Mouse (Mus musculus): ENCODE results near the gene Rbms3.

Gene Rbms3

DNA sequence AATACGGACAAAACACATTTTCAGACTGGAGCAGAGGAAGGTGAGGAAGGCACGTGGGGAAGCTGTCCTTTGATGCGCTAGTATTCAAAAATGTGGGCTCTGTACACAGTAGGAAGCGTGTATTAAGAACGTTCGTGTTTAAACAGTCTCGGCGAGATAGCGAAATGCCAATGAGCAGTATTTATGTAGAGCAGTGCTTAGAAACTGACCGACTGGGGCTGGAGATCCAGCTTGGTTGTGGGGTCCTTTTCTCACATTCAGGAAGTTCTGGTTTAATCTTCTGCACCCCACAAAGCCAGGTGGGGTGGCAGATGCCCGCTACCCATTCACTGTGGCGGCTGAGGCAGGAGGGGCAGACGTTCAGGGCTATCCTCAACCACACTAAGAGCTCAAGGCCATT lies 153.0 kb downstream of the Rbms3 start:
- no peak for DNase-seq

DNA sequence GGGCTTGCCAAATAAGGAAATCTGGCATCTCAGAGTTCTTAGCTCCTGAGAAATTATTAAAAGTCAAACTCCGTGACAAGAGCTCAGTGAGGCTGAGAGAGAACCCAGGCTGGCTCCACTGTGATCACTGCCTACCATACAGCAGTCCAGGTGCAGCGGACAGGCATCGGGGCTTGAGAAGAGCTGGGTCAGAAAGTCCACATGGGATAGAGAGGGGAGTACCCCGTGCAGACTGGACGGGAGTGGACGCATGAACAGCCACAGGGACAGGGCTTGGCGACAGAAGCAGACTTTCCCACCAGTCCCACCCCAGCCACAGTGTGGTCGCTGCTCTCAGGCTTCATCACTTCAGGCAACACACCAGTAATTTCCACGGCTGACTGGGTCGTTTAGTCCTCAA lies 176.9 kb downstream of the Rbms3 start:
- no peak for DNase-seq

DNA sequence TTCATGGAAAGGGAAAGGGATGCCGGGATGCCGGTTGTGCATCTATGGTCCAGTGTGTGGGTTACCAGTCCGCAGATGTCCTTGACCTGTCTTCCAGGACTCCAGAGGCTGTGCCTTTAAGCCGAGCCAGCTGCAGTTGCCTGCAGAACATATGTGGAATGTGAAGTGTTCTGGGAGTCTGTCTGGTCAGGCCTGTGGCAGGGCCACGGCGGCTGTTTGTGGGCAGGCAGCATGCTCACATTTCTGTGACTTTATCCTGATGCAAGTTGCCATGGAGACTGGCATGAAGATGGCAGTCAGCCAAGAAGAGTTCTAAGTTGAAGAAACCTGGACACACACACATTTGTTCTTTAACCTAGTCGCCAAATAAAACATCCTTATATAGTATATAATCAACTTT lies 187.1 kb downstream of the Rbms3 start:
- no peak for DNase-seq

DNA sequence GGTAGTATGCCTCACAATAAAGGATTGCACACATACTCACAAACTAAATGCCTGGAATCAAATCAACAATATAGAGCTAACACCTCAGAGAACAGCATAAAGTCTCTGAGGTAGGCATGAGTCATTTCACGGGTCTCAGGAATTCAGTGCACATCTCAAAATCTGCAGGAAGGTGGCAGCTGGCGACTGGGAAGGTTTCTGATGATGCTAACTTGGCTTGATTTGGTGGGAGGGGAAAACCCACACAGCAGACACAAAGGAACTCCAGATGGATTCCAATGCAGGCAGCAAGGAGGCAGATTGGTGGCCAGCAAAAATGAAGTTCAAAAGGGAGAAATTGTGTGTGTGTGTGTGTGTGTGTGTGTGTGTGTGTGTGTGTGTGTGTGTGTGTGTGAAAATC lies 193.9 kb downstream of the Rbms3 start:
- DNase-seq = peak; percentile 66

DNA sequence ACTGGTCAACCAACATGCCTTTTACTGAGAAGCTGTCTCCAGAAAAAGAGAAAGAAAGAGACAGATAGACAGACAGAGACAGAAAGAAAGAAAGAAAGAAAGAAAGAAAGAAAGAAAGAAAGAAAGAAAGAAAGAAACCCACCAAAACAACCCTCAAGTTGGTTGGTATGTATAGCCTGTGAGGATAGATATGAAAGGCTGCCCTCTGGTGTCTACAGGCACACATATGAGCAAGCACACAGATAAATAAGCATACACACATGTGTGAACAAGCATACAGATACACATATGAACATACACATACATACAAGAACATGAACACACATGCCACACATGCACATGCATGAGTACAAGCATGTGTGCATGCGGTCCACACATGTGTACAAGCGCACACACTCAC lies 199.0 kb downstream of the Rbms3 start:
- no peak for DNase-seq

DNA sequence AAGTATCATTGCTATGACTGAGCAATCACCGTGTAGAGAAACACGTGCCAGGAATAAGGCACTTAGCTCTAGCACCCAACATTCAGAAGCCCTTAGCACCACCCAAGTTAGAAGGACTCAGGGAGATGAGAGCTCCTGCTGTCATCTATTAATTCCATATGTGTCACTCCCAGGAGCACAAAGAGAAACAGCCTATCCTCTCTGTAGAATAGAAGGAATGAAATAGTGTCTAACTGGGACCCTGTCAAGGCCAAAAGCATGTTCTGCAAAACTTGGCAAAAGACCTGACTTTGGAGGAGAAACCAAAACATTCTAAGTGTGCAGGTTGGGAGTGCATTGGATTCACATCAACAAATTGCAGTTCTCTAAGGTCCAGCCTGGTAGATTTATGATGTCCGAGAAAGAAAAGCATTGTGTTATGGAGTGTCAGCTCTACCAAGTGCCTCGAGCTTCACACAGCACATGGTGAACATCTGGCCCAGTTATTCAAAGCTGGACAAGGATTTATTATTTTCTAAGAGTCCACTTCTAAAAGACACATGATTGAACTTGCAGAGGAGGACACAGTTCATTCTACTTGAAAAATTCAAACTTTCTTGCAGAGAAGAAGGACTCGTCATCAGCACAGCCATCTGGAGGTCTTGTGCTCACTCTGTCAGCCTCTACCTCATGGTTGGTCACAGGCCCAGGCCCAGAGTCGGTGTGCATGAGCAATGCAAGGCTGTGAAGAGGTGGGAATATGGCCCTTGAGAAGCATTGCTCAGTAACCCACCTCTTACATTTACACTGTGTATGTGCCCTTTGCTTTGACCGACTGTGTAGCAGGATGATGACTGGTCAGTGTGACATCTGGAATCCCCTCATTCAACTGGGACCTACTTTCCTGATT lies 200.3 kb downstream of the Rbms3 start:
- DNase-seq = no peak

DNA sequence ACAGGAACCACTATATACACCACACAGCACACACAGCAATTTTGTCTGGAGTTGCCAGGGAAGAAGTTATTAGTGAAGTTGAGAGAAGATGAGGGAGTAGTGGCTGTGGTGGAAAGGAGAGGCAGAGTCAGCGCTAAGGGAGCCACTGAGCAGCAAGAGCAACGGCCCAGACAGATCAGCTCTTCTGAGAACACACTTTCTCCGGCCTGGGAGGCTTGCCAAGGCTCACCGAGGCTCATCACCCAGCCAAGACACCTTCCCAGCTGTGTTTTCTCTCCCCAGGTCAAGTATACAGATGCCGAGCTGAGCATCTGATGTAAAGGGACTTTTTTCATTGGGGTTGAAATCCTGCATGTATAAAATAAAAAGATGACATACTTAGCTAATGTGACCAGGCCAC lies 206.5 kb downstream of the Rbms3 start:
- no peak for DNase-seq

DNA sequence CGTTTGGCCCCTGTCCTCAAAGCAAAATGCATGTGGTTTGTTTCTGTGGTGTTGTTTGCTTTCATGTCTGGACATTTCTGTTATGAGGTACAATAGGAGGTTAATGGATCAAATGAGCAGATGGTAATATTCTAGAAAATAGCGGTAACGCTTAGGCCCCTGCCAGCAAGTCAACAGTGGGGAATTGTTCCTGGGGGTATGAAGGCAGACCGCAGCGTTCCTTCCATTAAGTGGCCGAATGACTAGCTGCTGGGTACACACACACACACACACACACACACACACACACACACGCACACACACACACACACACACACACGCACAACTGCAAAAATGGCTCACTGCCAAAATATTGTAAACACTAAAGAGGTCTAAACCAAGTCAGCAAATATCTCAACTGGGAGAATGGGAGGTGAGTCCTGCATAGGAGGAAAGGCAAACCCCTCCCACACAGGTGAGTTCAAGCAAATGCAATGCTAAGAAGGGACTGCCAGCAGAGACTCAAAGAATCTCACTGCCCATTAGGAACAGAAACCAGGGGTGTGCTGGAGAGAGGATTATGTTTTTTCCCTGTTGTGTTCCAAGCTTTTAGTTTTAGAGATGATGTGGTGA lies 209.7 kb downstream of the Rbms3 start:
- no peak for DNase-seq

DNA sequence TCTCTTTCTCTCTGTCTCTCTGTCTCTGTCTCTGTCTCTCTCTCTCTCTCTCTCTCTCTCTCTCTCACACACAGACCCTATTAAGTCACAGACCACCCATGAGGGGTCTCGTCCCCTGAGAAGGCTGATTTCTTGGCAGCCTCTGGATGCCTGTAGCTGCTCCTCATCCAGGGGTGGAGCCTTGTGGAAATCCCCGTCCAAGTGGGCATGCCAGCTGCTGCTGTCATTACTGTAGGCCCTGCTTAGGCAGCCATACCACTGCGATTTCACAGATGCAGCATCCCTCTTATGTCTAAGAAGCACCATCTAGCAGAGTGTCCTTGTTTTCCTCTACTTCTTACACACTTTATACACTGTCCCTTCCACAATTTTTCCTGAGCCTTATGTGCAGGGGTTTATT lies 216.5 kb downstream of the Rbms3 start:
- no peak for DNase-seq

DNA sequence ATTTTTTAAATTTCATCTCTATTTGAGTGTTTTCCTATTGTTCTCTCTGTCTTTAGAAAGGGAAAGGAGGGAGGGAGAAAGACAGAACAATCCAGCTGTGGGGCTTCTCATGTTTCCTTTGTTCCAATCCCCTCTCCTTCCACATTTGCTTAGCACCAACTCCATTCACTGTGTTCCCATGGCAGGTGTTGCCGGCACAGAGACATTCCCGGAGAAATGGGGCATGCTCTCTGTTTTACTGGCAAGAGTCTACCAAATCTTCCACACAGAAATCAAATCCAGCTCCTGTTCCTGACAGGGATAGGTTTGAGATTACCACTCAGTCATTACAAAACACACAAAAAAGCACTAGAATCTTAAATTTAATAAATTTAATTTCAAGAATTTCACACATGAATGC lies 217.1 kb downstream of the Rbms3 start:
- DNase-seq = no peak

DNA sequence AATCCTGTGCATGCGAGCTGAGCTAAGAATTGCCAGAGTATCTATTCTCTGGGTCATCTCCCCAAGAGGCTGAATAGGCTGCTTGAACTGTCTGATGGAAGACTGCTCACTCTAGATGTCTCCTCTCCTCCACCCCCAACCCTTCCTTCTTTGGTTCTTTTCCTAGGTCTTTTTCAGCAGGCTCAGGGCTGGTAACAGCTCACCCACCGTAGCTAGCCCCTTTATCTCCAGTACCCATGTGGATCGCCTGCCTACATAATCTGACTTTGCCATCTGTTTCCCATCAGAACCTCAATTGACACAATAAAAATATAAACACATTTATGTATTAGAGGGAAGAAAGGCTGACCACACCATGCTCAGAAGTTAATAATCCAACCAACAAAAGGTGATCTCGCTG lies 225.1 kb downstream of the Rbms3 start:
- no peak for DNase-seq

DNA sequence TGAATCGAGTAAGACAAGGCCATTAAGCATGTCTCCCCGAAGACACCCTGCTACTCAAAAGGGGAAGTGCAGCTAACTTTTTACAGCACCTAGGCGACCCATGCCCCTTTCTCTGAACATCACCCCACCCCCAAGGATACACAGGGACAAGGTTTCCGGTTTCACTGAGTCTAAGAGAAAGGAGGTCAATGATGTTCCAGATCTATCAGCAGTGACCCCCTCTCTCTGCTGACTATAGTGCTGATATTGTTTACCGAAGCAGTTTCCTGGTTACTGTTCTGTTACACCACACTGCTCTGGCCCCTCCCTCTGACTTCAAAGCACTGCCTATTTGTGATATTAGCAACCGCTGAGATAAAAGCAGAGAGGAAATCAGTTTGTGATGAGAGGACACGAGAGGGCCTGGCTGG lies 229.4 kb downstream of the Rbms3 start:
- DNase-seq = no peak

DNA sequence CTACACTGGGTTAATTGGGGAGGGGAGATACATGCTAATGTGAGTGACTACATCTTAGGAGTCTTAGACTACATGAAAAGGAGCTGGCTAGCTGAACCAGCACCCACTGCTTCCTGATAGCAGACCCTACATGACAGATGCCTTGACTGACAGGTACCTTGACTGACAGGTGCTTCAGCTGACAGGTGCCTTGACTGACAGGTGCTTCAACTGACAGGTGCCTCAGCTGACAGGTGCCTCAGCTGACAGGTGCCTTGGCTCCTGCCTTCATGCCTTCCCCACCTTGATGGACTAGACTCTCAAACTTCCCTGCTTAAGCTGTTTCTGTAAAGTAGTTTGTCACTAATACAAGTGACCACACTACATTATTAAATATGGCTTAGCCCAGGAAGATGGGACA lies 232.6 kb downstream of the Rbms3 start:
- DNase-seq = no peak

DNA sequence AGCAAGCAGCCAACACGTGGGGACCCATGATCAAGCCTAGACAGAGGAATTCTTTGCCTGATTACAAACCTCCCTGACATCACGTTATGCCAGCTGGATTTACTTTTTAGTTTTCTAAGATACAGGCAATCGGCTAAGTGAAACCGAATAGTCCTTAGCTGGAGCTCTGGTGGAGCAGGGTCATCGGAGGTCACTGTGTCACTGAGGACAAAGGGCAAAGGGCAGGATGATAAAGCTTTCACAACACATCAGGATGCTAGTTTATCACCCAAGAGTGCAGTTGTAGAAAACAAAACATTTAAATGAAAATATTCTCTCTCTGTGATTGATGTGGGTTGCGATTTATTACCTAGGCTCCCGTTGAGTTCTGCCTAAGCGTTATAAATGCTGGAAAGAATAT lies 233.1 kb downstream of the Rbms3 start:
- DNase-seq = no peak

DNA sequence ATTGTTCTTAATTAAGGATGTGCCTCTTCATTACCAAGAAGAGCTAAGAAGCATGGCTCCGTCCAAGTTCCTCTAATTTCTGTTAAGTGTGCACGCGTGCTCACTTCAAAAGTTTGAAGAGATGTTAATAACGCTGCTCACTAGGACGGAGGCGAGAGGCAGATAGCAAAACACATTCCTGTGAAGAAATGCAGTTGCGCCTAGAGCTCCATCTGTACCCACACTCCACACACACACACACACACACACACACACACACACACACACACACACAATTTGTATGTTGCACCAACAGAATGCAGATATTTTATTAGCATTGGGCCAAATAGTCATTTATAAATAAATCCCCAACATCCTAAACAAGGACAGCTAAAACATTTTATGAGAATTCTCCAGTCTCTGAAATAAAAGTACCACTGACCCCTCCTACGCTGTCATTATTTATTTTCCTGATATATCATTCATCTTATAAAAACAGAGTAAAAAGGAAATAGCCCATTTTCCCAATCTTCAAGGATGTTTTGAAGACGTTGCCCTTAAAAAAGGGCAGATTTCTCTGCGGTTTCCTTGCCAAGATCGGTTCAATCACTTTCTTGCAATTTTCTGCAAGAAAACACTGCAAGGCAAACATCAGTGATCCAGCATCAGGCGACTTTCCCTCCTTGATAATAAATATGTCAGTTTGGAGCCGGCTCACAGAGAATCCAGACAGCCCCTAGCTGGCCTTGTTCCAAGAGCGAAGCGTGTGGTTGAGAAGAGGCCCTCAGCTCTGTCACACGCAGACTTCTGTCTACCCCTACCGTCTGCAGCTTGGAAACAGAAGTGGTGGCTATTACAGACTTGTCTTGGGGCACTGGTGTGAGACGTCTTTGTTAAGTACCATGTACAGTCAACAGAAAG lies 235.8 kb downstream of the Rbms3 start:
- DNase-seq = no peak

DNA sequence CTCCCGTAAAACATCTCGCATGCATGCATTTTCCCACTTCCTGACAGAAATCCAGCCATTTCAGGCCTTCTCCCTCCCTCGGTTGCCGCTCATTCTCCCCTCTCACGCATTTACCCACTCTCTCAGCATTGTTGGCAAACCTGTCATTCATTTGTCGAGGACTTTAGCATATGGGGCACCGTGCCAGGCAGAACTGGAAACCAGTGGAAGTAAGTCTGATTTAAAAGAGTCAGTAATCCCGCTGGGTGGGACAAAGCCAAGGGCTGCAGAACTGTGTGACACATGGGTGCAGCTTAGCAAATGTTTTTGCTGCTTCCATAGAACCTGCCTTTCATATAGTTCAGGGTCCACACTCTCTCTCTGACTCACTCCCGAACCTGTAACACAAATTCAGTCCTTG lies 241.7 kb downstream of the Rbms3 start:
- DNase-seq = no peak

DNA sequence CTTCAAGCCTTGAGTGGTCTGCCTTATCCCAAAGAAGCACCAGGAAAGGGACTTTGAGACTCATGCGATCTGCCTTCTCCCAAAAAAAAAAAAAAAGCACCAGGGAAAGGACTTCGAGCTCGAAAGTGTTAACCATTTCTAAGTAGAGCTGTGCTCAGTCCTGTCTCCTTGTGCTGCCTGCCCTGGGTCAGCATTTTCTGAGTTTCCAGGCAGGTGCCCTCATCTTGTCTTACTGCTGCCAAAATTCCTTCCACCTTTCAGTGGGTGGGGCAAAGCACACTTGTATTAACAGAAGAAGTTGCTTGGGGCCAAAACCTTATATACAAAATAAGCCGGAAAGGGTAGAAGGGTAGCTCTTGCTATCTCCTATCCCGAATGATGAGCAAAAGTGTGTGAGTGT lies 248.8 kb downstream of the Rbms3 start:
- no peak for DNase-seq

DNA sequence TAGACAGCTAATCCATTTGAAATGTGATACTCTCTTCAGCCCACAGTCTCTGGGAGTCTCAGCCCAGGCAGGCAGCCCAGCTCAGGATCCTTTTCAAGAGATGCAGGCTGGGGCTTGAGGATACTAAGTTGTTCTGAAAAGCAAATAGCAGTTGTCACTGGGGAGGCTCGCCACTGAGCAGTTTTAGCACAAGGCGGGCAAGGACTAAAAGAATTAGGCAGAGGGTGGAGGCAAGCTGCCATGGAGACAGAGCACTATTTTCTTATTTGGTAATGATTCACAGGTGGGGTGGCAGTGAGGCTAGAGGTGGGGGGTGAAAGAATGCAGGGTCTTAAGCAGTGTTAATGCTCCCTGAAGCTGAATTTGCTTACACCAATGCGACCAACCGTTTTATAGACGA lies 249.6 kb downstream of the Rbms3 start:
- DNase-seq = peak; percentile 15

DNA sequence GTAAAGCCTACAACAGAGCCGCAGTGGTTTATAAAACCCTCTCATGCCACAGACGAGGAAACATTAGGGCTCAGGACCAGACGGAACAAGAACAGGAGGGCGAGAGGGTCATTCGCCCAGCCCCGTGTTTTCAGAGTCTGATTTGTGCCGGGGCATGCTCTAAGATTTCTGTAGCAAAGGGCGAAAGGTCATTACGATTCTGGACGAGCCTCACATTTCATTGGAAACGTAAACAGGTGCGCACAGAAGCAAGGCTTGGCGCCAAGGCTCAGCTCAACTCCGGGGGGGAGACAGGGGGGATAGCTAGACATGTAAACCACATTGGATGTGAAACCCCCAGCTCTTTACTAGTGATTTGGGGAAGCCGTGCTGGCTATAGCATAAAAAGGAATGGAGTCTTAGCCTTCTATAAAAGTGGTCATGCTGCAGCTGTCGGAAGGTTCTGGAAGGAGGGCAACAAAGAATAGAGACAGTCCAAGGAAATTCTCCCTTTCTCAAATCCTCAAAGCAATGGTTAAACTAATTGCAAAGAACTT lies 250.2 kb downstream of the Rbms3 start:
- DNase-seq = no peak

DNA sequence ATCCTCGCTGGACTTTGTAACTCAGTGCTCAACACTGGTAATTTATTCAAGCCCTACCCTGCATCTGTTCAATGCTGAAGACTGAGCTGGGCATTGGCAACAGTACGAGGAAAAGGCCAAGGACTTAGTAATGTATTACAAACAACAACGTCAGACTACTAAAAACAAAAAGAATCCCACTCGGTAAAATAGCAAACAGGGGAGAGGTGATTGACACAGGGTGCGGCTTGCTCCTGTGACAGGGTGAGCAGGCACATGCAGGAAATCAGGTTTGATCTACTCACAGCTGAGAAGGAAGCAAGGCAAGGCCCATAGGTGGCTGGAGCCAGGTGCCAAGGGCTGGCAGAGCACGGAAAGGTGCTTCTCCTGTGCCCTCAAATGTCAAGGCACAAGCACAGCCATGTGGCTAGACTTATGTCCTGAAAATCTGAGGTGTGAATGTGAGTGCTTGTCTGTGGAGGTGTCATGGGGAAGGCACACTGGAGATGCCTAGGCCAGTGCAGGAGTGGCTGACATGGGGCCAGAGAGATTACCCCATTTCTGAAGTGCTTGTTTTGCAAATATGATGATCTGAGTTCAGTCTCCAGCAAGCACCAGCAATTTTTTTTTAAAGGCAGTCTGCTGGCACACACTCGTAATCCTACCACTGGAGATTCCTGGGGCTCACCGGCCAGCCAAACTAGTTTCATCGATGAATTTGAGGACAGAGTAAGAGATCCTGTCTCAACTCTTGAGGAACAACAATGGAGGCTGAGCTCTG lies 251.4 kb downstream of the Rbms3 start:
- DNase-seq = no peak

DNA sequence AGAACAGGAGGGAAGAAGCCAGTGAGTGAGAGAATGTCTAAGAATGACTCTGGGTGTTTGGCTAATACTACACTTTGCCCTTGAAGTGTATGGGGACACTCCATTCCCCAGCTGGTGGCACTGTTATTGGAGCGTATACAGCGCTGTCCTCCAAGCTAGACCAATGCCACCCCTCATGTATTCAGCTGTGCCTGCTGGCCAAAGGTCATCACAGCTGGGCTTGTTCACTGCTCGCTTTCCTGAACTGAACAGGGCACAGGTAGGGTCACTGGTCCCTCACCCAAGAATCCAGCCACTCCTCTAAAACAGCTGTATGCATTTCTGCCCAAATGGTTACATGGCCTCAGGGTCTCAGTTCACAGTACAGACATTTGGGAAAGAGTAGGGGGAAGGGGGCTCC lies 253.9 kb downstream of the Rbms3 start:
- no peak for DNase-seq

DNA sequence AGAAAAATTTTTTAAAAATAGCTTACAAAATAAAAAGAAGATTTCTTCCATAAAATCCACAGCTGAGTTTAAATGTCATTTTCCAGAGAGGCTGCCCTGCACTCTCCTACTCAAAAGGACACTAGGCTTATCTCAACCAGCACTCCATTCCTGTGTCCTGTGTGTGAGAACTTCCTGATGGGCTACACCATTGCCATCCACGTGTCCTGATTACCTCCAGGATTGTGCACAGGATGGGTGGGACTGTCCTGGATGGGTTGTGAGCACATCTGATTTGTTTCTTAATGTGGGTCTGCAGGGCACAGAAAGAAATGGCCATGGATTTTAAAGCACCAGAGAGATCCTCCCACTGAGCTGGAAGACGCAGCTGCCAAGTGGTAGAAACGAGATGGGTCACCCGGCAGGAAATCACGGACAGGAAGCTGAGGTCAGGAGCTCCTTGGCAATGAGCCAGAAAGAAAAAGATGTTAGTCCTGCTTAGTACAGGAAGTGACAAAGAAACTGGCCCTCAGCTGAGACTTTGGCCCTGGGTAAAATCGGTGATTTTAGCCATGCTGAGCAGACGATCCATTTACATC lies 256.5 kb downstream of the Rbms3 start:
- DNase-seq = no peak

All from right cerebral cortex, postnatal 25 days (tissue).